Mouse (Mus musculus) brain, adult 10 weeks (tissue): ENCODE results near the gene 4930524B15Rik. TPM values are rescaled to one million over a fixed set of nuclear protein-coding genes. Genes with fewer than 3 reads are reported as not detected.

ENCODE experiments used
- polyA plus RNA-seq: library from polyadenylated mRNA; stranded (reverse); fragments of 350-450 nt; fragmentation: Illumina TruSeq; extraction: RNeasy Lipid Tissue Mini Kit (QIAGEN cat#74804); gene quantifications from one replicate; pipeline ENCODE4 v1.2.3, GENCODE M21; 2015; ENCODE audit warnings: low read depth, low replicate concordance

Gene 4930524B15Rik
- 0.22 TPM for polyA plus RNA-seq

DNA sequence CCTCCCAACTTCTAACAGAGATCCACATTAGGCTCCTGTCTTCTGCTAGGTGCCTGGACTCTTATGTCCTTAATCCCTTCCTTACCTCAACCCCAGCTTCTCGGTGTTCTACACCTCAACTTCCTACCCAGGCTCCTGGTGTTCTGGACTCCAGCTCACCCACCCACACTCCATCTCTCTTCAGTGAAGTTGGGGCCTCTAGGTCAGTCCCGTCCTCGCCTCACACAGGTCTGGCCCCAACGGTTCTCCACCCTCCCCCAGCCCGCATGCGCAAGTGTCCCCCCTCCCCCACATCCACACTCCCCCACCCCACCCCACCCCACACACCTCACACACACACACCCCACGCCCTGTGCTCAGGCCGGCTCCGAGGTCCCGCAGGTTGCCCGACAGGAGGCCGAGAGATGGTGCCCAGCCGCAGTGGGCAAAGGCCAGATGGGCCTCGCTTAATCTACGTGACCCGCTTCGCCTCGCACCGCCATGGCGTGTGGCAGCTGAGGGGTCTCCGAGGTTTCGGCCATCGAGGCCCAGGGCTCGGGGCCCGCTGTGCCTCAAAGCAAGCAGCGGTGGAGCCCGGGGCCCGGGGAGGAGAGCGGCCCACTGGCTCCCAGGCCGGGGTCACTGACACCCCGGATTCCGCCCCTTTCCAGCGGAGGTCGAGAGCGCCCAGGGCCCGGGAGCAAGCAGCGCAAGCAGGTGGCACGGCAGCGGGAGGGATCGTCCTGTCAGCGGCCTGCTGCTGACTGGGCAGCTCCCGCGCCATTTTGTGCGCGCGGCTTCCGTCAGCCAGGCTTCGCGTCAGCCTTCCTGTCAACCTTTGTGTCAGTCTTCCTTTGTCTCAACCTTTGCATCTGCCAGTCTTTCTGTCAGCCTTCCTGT is at the start of gene 4930524B15Rik:
Gene 4930524B15Rik (plus strand): TSS at position 337 of the 879 bp plus-strand sequence.

DNA sequence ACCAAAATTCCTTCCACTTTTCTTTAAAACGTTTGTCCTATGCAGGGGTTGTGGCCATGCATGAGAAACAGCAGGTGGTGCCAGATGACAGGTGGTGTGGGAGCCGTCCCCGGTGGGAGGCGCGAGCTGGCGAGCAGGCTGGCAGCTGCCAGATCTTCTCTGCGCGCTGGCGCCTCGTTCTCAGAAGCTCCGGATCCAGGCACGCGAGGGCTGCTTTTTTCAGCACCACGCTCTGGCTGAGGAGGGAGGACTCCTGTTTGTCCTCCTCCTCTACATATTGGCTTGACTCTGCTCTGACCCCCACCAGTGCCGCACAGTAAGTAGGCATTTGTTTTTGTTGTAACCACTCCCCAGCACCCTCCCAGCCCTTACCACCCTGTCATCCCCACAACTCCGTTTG is 34.9 kb downstream of the 4930524B15Rik start, which contains the start of gene Nsg2:
Gene Nsg2 (plus strand): TSS at position 183 of the 400 bp plus-strand sequence.

Other genes with a start within 250 kb of the 4930524B15Rik start
- gene Cpeb4, start 93.4 kb upstream of the 4930524B15Rik start, polyA plus RNA-seq: 60.2 TPM
- gene Nsg2, start 34.9 kb downstream of the 4930524B15Rik start, polyA plus RNA-seq: 742 TPM
- gene Il9r, start 234.7 kb downstream of the 4930524B15Rik start, polyA plus RNA-seq: not detected
- 47.0 TPM for gene Snrnp25, start 239.8 kb downstream of the 4930524B15Rik start, polyA plus RNA-seq